Mouse (Mus musculus) CH12.LX (cell line): ENCODE results near the gene Prkn. TPM values are rescaled to one million over a fixed set of nuclear protein-coding genes. Genes with fewer than 3 reads are reported as not detected.

Source experiments
- DNase-seq: peaks from one replicate; pipeline ENCODE4 v3.0.0-alpha.2; 2013; ENCODE audit errors: extremely low read depth
- H3K27ac ChIP-seq: 2 replicates; pipeline ENCODE4 v1.5.1; 2012; ENCODE audit warnings: low read depth, mild to moderate bottlenecking, control low read depth, moderate library complexity; ENCODE audit not compliant: insufficient read depth
- H3K27me3 ChIP-seq: replicated peaks from 2 replicates; pipeline ENCODE3; 2012; ENCODE audit warnings: inconsistent platforms
- H3K36me3 ChIP-seq, 2 experiments: replicated peaks in 1 of 2; 2 replicates each; pipeline versions ENCODE3 to v1.6.1; 2012; ENCODE audit warnings: inconsistent platforms in 1 of 2, low read length in 1 of 2, mild to moderate bottlenecking in 1 of 2, mixed read lengths in 1 of 2, moderate library complexity in 1 of 2; ENCODE audit not compliant: control insufficient read depth in 1 of 2, insufficient read depth in 1 of 2
- H3K4me1 ChIP-seq, 2 experiments: 2 replicates each; pipeline ENCODE4 v1.6.1; 2012; ENCODE audit warnings: inconsistent platforms in 1 of 2, moderate library complexity in 1 of 2; ENCODE audit not compliant: insufficient read depth in 2 of 2, control insufficient read depth in 1 of 2
- H3K4me2 ChIP-seq: 2 replicates; pipeline ENCODE4 v1.6.1; 2012; ENCODE audit warnings: low read depth, mild to moderate bottlenecking, control low read depth; ENCODE audit not compliant: poor library complexity, insufficient read depth, severe bottlenecking
- H3K4me3 ChIP-seq, 3 experiments: fragments of 150-350 bp in 1 of 3; sonication (generic) in 1 of 3; replicated peaks in 1 of 3; 2 replicates each; pipeline versions ENCODE3 to v1.5.1; 2011 to 2012; ENCODE audit warnings: low read depth in 2 of 3, low read length in 2 of 3, mild to moderate bottlenecking in 2 of 3, moderate library complexity in 2 of 3, control low read depth in 1 of 3, improper control_type of control experiment in 1 of 3, inconsistent platforms in 1 of 3, mixed read lengths in 1 of 3; ENCODE audit not compliant: poor library complexity in 1 of 3
- H3K79me2 ChIP-seq: replicated peaks from 2 replicates; pipeline ENCODE4 v1.6.1; 2012; ENCODE audit warnings: mild to moderate bottlenecking, moderate library complexity; ENCODE audit not compliant: control insufficient read depth, poor library complexity, insufficient read depth, severe bottlenecking; ENCODE audit errors: extremely low read depth
- H3K9ac ChIP-seq: 2 replicates; pipeline ENCODE4 v1.6.1; 2012; ENCODE audit warnings: low read depth, mild to moderate bottlenecking, control low read depth, moderate library complexity; ENCODE audit not compliant: insufficient read depth
- H3K9me3 ChIP-seq: replicated peaks from 2 replicates; pipeline ENCODE3; 2012; ENCODE audit warnings: low read length, inconsistent platforms, mixed read lengths
- CHD2 ChIP-seq: IDR thresholded peaks from 2 replicates; pipeline ENCODE4 v1.6.1; 2011; ENCODE audit warnings: low read length, improper control_type of control experiment
- CTCF ChIP-seq, 2 experiments: IDR thresholded peaks in 1 of 2; conservative IDR thresholded peaks in 1 of 2; 2 replicates each; pipeline ENCODE4 v1.5.1; 2011 to 2012; ENCODE audit warnings: low read depth in 2 of 2, low read length in 2 of 2, improper control_type of control experiment in 1 of 2, inconsistent platforms in 1 of 2, mild to moderate bottlenecking in 1 of 2, moderate library complexity in 1 of 2
- E2F4 ChIP-seq: IDR thresholded peaks from 2 replicates; pipeline ENCODE4 v1.6.1; 2011; ENCODE audit warnings: low read depth, low read length, improper control_type of control experiment; ENCODE audit not compliant: insufficient replicate concordance
- ELF1 ChIP-seq: IDR thresholded peaks from 2 replicates; pipeline ENCODE4 v1.6.1; 2014; ENCODE audit warnings: low read depth, mild to moderate bottlenecking, inconsistent platforms, low read length, improper control_type of control experiment
- ETS1 ChIP-seq: conservative IDR thresholded peaks from 2 replicates; pipeline ENCODE4 v1.6.1; 2012; ENCODE audit warnings: low read depth, mild to moderate bottlenecking, inconsistent platforms, low read length, improper control_type of control experiment, moderate library complexity
- GABPA ChIP-seq: IDR thresholded peaks from 2 replicates; pipeline ENCODE4 v1.6.1; 2012; ENCODE audit warnings: low read depth, low read length, improper control_type of control experiment, inconsistent platforms; ENCODE audit not compliant: insufficient replicate concordance
- HCFC1 ChIP-seq: IDR thresholded peaks from 2 replicates; pipeline ENCODE4 v1.6.1; 2012; ENCODE audit warnings: low read depth, mild to moderate bottlenecking, inconsistent platforms, low read length, improper control_type of control experiment
- KAT2A ChIP-seq: IDR thresholded peaks from 2 replicates; pipeline ENCODE4 v1.6.1; 2012; ENCODE audit warnings: low read length, improper control_type of control experiment, inconsistent platforms; ENCODE audit not compliant: insufficient replicate concordance
- MAFK ChIP-seq: IDR thresholded peaks from 2 replicates; pipeline ENCODE4 v1.6.1; 2011; ENCODE audit warnings: low read length, improper control_type of control experiment; ENCODE audit not compliant: insufficient replicate concordance
- MEF2A ChIP-seq: IDR thresholded peaks from 2 replicates; pipeline ENCODE4 v1.6.1; 2014; ENCODE audit warnings: low read depth, mild to moderate bottlenecking, inconsistent platforms, low read length, improper control_type of control experiment, borderline replicate concordance
- MYC ChIP-seq: IDR thresholded peaks from 2 replicates; pipeline ENCODE4 v1.6.1; 2011; ENCODE audit warnings: low read depth, mild to moderate bottlenecking, improper control_type of control experiment, low read length
- NRF1 ChIP-seq: IDR thresholded peaks from 2 replicates; pipeline ENCODE4 v1.6.1; 2014; ENCODE audit warnings: low read depth, mild to moderate bottlenecking, inconsistent platforms, low read length, improper control_type of control experiment, moderate library complexity
- PAX5 ChIP-seq: IDR thresholded peaks from 2 replicates; pipeline ENCODE4 v1.6.1; 2012; ENCODE audit warnings: low read length, inconsistent platforms, mixed read lengths
- POLR2AphosphoS2 ChIP-seq: IDR thresholded peaks from 2 replicates; pipeline ENCODE4 v1.6.1; 2011; ENCODE audit warnings: low read depth, low read length, improper control_type of control experiment
- RCOR1 ChIP-seq: conservative IDR thresholded peaks from 2 replicates; pipeline ENCODE4 v1.6.1; 2012; ENCODE audit warnings: low read depth, mild to moderate bottlenecking, inconsistent platforms, low read length, improper control_type of control experiment
- SMC3 ChIP-seq: IDR thresholded peaks from 2 replicates; pipeline ENCODE4 v1.6.1; 2011; ENCODE audit warnings: low read depth, low read length, improper control_type of control experiment
- TBP ChIP-seq: conservative IDR thresholded peaks from 2 replicates; pipeline ENCODE4 v1.6.1; 2011; ENCODE audit warnings: low read depth, low read length, improper control_type of control experiment
- TCF12 ChIP-seq: IDR thresholded peaks from 2 replicates; pipeline ENCODE4 v1.6.1; 2014; ENCODE audit warnings: low read depth, mild to moderate bottlenecking, inconsistent platforms, low read length, improper control_type of control experiment
- UBTF ChIP-seq: IDR thresholded peaks from 2 replicates; pipeline ENCODE4 v1.6.1; 2012; ENCODE audit warnings: low read depth, mild to moderate bottlenecking, inconsistent platforms, low read length, improper control_type of control experiment, moderate library complexity
- USF1 ChIP-seq: IDR thresholded peaks from 2 replicates; pipeline ENCODE4 v1.6.1; 2014; ENCODE audit warnings: low read depth, mild to moderate bottlenecking, inconsistent platforms, low read length, improper control_type of control experiment
- ZC3H11A ChIP-seq: IDR thresholded peaks from 2 replicates; pipeline ENCODE4 v1.6.1; 2012; ENCODE audit warnings: low read depth, mild to moderate bottlenecking, inconsistent platforms, low read length, improper control_type of control experiment
- ZKSCAN1 ChIP-seq: IDR thresholded peaks from 2 replicates; pipeline ENCODE4 v1.6.1; 2012; ENCODE audit warnings: low read depth, inconsistent platforms, low read length, improper control_type of control experiment, borderline replicate concordance
- ZMIZ1 ChIP-seq: IDR thresholded peaks from 2 replicates; pipeline ENCODE4 v1.6.1; 2012; ENCODE audit warnings: low read depth, mild to moderate bottlenecking, inconsistent platforms, low read length, improper control_type of control experiment
- ZNF384 ChIP-seq: IDR thresholded peaks from 2 replicates; pipeline ENCODE4 v1.6.1; 2012; ENCODE audit warnings: low read depth, low read length, improper control_type of control experiment, inconsistent platforms
- dilution Hi-C: fragments of 300-500 bp; cut with MboI; formaldehyde crosslinking; loops from 2 replicates; pipeline ENCODE4 v1.14.3; 2020; ENCODE audit warnings: low sequenced_read_pairs; ENCODE audit not compliant: extremely low pct_unique_long_range_greater_than_20kb, extremely low pct_ligation_motif_present
- in situ Hi-C: fragments of 300-500 bp; cut with MboI; formaldehyde crosslinking; loops from 3 replicates; pipeline ENCODE4 v1.14.3; 2019; ENCODE audit warnings: low sequenced_read_pairs, low pct_ligation_motif_present, low pct_unique_long_range_greater_than_20kb, mixed read lengths
- polyA plus RNA-seq: library from polyadenylated mRNA; unstranded; fragments of >175 nt; gene quantifications from 2 replicates; pipeline ENCODE4 v1.2.1, GENCODE M21; 2012; ENCODE audit warnings: low read depth; ENCODE audit not compliant: insufficient read length
- total RNA-seq, 2 experiments: library from RNA; depleted of rRNA; stranded (reverse); fragments of 300-350 nt in 1 of 2; fragments of >200 nt in 1 of 2; gene quantifications; 2 replicates each; pipeline ENCODE4 v1.2.3; 2012 to 2014

Prkn gene
- total and polyA plus RNA-seq, 3 experiments, result 0.08 TPM; not detected in 2

- no peak for TF ChIP-seq NRF1
- no peak for TF ChIP-seq ETS1
- TF ChIP-seq SMC3, result no peak
- no peak for TF ChIP-seq ZMIZ1
- TF ChIP-seq ELF1, result no peak
- no peak for TF ChIP-seq HCFC1
- no peak for TF ChIP-seq GABPA
- TF ChIP-seq KAT2A, result no peak
- TF ChIP-seq UBTF, result no peak
- no peak for TF ChIP-seq ZNF384
- Histone ChIP-seq H3K9ac (no peak overlapping the region), H3K27ac (no peak overlapping the region), H3K9me3 (no peaks in the 10 kb centered on the region), H3K4me2 (no peak overlapping the region), H3K4me3 (no peak overlapping the region), H3K4me1 (no peaks in the 10 kb centered on the region), H3K79me2 (no peaks in the 10 kb centered on the region), H3K36me3 (no peaks in the 10 kb centered on the region), H3K27me3 (no peaks in the 10 kb centered on the region)
- dilution Hi-C loops (no loop called here), in situ Hi-C loops (no loop called here)
- DNase-seq, result no peak
These were observed 592.4 kb downstream of the Prkn start for GRCm38 (mm10) chr17:11432593-11432992.

- Histone ChIP-seq H3K36me3 (no peaks in the 10 kb centered on the region), H3K79me2 (no peaks in the 10 kb centered on the region), H3K9ac (no peak overlapping the region), H3K4me2 (no peak overlapping the region), H3K4me3 (no peak overlapping the region), H3K4me1 (no peaks in the 10 kb centered on the region), H3K27ac (no peak overlapping the region), H3K9me3 (no peaks in the 10 kb centered on the region), H3K27me3 (no peaks in the 10 kb centered on the region)
- TF ChIP-seq RCOR1 (no peak), ZKSCAN1 (no peak), KAT2A (no peak), MYC (no peak), CTCF (conservative IDR thresholded peaks at IDR 0.05 in 1 of 2, IDR thresholded peaks at IDR 0.05 in 1 of 2; ENCODE audit: low read depth in 2 of 2, low read length in 2 of 2) (no peak), TBP (no peak), USF1 (no peak), TCF12 (no peak), MAFK (no peak), NRF1 (no peak), ZNF384 (no peak), POLR2AphosphoS2 (no peak), PAX5 (no peak), MEF2A (no peak), CHD2 (no peak), E2F4 (no peak), ZC3H11A (no peak)
- no peak for DNase-seq
- in situ Hi-C loops (no loop called here), dilution Hi-C loops (no loop called here)
These were observed 622.5 kb downstream of the Prkn start for GRCm38 (mm10) chr17:11462721-11463120.
